Mouse (Mus musculus) heart, embryonic 15.5 days (tissue): ENCODE measurements at regions not wholly inside any gene's neighbourhood (a gene's known extent, or its start where the extent isn't known, plus 50 kb on each side); places are given as distances from the start of the nearest gene placed in this dataset.

Source experiments
- ATAC-seq: fragments of 200-750 bp; cut with Nextera tagmentation; replicated peaks from 2 replicates; pipeline ENCODE4 v1.8.0; 2017; ENCODE audit warnings: low read depth, moderate TSS enrichment; ENCODE audit not compliant: insufficient number of reproducible peaks, insufficient read depth, low FRiP score
- H3K27ac ChIP-seq: fragments of 300-500 bp; sonication (generic); 2 replicates; pipeline ENCODE4 v1.5.1; 2015; ENCODE audit warnings: mild to moderate bottlenecking, inconsistent platforms
- H3K27me3 ChIP-seq: fragments of 300-500 bp; sonication (generic); 2 replicates; pipeline ENCODE4 v1.6.1; 2015; ENCODE audit warnings: inconsistent platforms
- H3K36me3 ChIP-seq: fragments of 300-500 bp; sonication (generic); 2 replicates; pipeline ENCODE4 v1.6.1; 2015; ENCODE audit warnings: mild to moderate bottlenecking, inconsistent platforms
- H3K4me1 ChIP-seq: fragments of 300-500 bp; sonication (generic); replicated peaks from 2 replicates; pipeline ENCODE4 v1.6.1; 2015; ENCODE audit warnings: inconsistent platforms
- H3K4me2 ChIP-seq: fragments of 300-500 bp; sonication (generic); 2 replicates; pipeline ENCODE4 v1.6.1; 2015; ENCODE audit warnings: inconsistent platforms, mild to moderate bottlenecking, moderate library complexity
- H3K4me3 ChIP-seq: fragments of 300-500 bp; sonication (generic); 2 replicates; pipeline ENCODE4 v1.5.1; 2015; ENCODE audit warnings: mild to moderate bottlenecking, inconsistent platforms
- H3K9ac ChIP-seq: fragments of 300-500 bp; sonication (generic); 2 replicates; pipeline ENCODE4 v1.6.1; 2015; ENCODE audit warnings: mild to moderate bottlenecking, inconsistent platforms
- H3K9me3 ChIP-seq: fragments of 300-500 bp; sonication (generic); replicated peaks from 2 replicates; pipeline ENCODE4 v1.6.1; 2016; ENCODE audit warnings: inconsistent platforms
- WGBS: fragments of 180-500 bp; shearing (Covaris S2); methylation state at CpG from one replicate; pipeline ENCODE4 v1.1.7; 2015; ENCODE audit warnings: mixed read lengths; 5-methylcytosine and 5-hydroxymethylcytosine counted together

GRCm38 (mm10) chr2:137925488-137925887, 330.9 kb upstream of the Btbd3 start:
- no peaks in the 10 kb centered on the region for H3K4me1 ChIP-seq
- H3K9me3 ChIP-seq, result no peaks in the 10 kb centered on the region
- H3K4me2 ChIP-seq, result no peak overlapping the region
- no peak overlapping the region for H3K27ac ChIP-seq
- H3K9ac ChIP-seq, result no peak overlapping the region
- no peaks in the 10 kb centered on the region for H3K27me3 ChIP-seq
- no peak overlapping the region for H3K4me3 ChIP-seq
- H3K36me3 ChIP-seq, result no peaks in the 10 kb centered on the region
- whole genome bisulfite sequencing, result 67% methylated on average over 5 of the region's 5 CpGs
- ATAC-seq, result no peak

GRCm38 (mm10) chr2:137924576-137924975, 331.8 kb upstream of the Btbd3 start:
- Histone ChIP-seq H3K36me3 (no peaks in the 10 kb centered on the region), H3K4me1 (no peaks in the 10 kb centered on the region), H3K9ac (no peak overlapping the region), H3K4me2 (no peak overlapping the region), H3K9me3 (no peaks in the 10 kb centered on the region), H3K4me3 (no peak overlapping the region), H3K27ac (no peak overlapping the region), H3K27me3 (no peaks in the 10 kb centered on the region)
- WGBS, result 71% methylated on average over 2 of the region's 2 CpGs
- ATAC-seq, result no peak

DNA sequence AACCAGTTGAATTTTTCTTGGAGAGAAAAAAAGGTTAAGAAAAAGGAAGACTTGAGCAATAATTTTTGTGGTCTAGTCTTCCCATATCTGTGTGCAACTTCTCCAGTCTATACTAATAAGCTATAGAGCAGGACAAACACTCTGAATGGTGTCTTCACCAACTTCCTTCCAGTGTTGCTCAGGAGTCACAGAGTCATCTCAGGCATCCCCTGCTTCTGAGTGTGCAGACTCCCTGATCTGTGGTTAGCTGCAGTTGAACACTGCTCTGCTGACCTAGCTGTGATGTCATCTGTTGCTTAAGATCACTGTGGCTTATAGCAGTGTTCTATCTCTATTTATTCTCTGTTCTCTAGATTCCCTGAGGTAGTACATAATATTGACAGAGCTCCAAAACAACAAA, 357.9 kb upstream of the Btbd3 start:
- no peaks in the 10 kb centered on the region for H3K4me1 ChIP-seq
- no peak overlapping the region for H3K4me3 ChIP-seq
- no peak overlapping the region for H3K4me2 ChIP-seq
- no peak for ATAC-seq
- no peak overlapping the region for H3K9ac ChIP-seq
- no peaks in the 10 kb centered on the region for H3K36me3 ChIP-seq
- H3K27me3 ChIP-seq, result no peaks in the 10 kb centered on the region
- no peaks in the 10 kb centered on the region for H3K9me3 ChIP-seq
- H3K27ac ChIP-seq, result no peak overlapping the region

DNA sequence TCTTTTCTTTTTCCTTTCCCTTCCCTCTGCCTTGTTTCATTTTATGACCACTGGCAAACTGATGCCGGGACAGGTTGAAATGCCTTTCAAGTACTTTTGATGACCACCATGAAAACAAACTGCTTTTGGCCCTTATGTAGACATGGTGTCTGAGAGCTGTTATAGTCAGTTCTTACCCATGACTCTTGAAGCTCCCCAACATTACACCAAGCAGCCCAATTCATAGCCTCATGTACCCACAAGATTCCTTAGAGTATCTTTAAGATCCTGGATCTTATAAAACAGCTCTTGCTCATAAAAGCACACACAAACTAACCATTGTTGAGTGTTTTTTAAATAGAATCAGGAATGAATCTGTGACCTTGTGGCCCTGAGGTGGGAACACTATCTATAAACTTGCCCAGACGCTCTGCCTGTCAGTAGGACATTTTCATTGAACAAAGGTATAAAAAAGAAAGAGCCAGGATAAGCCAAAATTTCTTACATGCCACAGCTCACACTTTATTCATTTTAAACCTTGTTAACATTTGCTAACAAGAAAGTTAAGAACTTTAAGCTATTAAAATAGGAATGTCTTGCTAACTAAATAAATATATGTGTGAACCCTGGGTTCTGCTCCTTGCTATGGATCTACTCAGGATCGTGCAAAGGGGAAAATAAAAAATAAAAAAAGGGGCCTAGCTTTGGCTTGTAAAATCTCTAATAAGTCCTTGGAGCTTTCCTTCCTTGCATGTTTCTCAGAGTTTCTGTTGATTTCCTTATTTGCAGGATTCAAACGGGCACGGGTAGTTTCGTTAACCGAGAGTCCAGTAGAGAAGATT, 375.9 kb upstream of the Btbd3 start:
- H3K9me3 ChIP-seq, result no peaks in the 10 kb centered on the region
- ATAC-seq, result no peak
- no peak overlapping the region for H3K9ac ChIP-seq
- H3K36me3 ChIP-seq, result no peaks in the 10 kb centered on the region
- H3K4me2 ChIP-seq, result no peak overlapping the region
- no peaks in the 10 kb centered on the region for H3K4me1 ChIP-seq
- 52% methylated on average over 7 of the region's 7 CpGs for WGBS
- H3K4me3 ChIP-seq, result no peak overlapping the region
- H3K27me3 ChIP-seq, result no peaks in the 10 kb centered on the region
- H3K27ac ChIP-seq, result no peak overlapping the region

DNA sequence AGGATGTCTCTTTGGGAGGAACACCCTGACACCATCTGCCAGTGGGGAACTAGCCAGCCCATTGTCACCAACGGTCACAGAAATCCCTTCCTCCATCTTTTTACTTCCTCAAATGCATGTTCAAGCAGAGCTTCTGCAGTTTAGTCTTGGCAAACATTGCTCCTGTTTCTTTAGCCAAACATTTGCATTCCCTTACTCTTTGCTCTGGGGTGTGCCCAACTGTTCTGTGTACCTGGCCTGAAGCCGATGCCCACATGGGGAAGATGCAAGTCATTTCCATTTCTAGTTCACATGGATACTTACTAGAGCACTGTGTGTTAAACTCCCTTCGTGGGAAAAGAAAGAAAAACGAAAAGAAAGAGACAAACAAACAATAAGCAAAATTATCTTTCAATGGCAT, 386.7 kb upstream of the Btbd3 start:
- no peak overlapping the region for H3K4me2 ChIP-seq
- H3K36me3 ChIP-seq, result no peaks in the 10 kb centered on the region
- ATAC-seq, result no peak
- no peak overlapping the region for H3K27ac ChIP-seq
- no peak overlapping the region for H3K4me3 ChIP-seq
- H3K9ac ChIP-seq, result no peak overlapping the region
- H3K27me3 ChIP-seq, result no peaks in the 10 kb centered on the region
- no peaks in the 10 kb centered on the region for H3K9me3 ChIP-seq
- no peaks in the 10 kb centered on the region for H3K4me1 ChIP-seq
- WGBS, result 66% methylated on average over 4 of the region's 4 CpGs

DNA sequence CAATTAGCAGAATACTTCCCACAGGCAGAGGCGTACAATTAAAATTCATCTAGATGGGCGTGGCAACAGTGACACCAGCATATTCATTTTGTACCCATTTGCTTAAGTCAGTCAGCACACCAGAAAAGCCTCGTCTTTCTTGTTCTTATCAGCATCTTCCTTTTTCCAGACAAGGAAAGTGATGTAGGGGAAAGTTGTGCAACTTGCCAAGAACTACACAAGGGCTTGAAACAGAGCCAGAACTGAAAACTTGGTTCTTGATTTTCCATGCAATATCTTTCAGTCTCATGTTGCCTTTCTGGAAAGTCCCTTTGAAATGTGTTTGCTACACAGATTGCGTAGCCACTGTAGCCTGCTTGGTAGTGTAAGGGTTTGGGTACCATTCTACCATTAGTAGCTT, 401.9 kb upstream of the Btbd3 start:
- no peaks in the 10 kb centered on the region for H3K9me3 ChIP-seq
- H3K4me3 ChIP-seq, result no peak overlapping the region
- H3K9ac ChIP-seq, result no peak overlapping the region
- no peak overlapping the region for H3K27ac ChIP-seq
- H3K4me1 ChIP-seq, result no peaks in the 10 kb centered on the region
- ATAC-seq, result no peak; the same call in 1 of the 2 replicates
- H3K36me3 ChIP-seq, result no peaks in the 10 kb centered on the region
- no peak overlapping the region for H3K4me2 ChIP-seq
- H3K27me3 ChIP-seq, result no peaks in the 10 kb centered on the region
- 52% methylated on average over 4 of the region's 4 CpGs for WGBS

GRCm38 (mm10) chr2:137853399-137854259, 402.7 kb upstream of the Btbd3 start:
- ATAC-seq, result no peak
- H3K27me3 ChIP-seq, result no peaks in the 10 kb centered on the region
- H3K36me3 ChIP-seq, result no peaks in the 10 kb centered on the region
- H3K4me2 ChIP-seq, result no peak overlapping the region
- no peak overlapping the region for H3K27ac ChIP-seq
- no peak overlapping the region for H3K9ac ChIP-seq
- WGBS, result 77% methylated on average over 10 of the region's 10 CpGs
- H3K4me1 ChIP-seq, result no peaks in the 10 kb centered on the region
- H3K4me3 ChIP-seq, result no peak overlapping the region
- no peaks in the 10 kb centered on the region for H3K9me3 ChIP-seq

DNA sequence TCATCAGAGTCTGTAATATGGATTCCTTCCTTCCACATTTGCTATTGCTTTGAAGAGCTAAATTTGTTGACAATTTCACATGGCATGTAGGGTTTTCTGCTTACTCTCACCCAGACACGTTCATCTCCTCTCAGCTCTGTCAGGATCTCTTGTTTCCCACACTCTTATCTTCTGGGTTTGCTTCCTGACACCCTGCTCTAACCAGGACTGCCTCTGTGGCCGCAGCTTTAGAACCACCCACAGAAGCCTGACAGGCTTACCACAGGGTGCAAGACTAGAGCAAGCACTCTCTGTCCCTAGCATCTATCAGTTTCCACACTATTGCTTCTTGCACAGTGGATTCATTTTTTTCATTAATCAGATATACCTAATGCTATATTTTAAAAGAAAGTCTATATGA, 408.5 kb upstream of the Btbd3 start:
- 4% methylated on average over 2 of the region's 2 CpGs for WGBS
- H3K27ac ChIP-seq, result no peak overlapping the region

DNA sequence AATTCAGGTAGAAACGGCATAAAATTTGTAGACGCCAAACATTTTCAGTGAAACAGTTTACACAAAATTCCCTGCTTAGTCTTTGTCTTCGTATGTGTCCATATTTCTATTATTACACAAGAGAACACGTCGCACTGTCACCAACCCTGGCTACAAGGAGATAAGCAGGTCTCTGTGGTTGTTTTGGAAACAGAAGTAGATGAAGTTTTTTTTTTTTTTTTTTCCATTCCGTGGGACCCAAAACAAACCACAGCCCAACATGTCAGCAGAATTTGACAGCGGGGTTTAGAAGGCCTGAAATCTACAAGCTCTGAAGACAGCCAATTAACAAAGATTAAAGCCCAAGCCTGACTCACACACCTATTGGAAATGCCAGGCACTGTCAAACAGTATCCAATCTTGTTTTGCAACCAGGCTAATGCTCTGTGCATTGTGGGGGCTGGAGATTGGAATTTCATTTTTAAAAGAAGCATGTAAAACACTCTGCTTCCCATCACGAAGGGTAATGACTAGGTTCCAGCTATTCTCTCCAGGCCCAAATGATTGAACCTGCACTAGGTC, 428.5 kb upstream of the Btbd3 start:
- Histone ChIP-seq H3K4me2 (0 out of 2 replicates have a peak overlapping the region, but pooled peaks have one; percentile 6), H3K27me3 (no peaks in the 10 kb centered on the region), H3K4me3 (no peak overlapping the region), H3K36me3 (no peaks in the 10 kb centered on the region), H3K4me1 (peaks cover 7% of the 10 kb centered on the region), H3K27ac (no peak overlapping the region), H3K9me3 (no peaks in the 10 kb centered on the region), H3K9ac (no peak overlapping the region)
- WGBS, result 30% methylated on average over 8 of the region's 8 CpGs
- ATAC-seq, result no peak

More for the DNA sequence above, 408.5 kb upstream of the Btbd3 start:
- peaks cover 3% of the 10 kb centered on the region; the same call in 1 of the 2 replicates for H3K4me1 ChIP-seq
- no peaks in the 10 kb centered on the region for H3K9me3 ChIP-seq
- no peak overlapping the region for H3K4me3 ChIP-seq
- no peaks in the 10 kb centered on the region for H3K36me3 ChIP-seq
- H3K4me2 ChIP-seq, result no peak overlapping the region
- no peak overlapping the region for H3K9ac ChIP-seq
- H3K27me3 ChIP-seq, result no peaks in the 10 kb centered on the region
- no peak for ATAC-seq

GRCm38 (mm10) chr2:137821344-137821916, 434.9 kb upstream of the Btbd3 start:
- Histone ChIP-seq H3K9me3 (no peaks in the 10 kb centered on the region), H3K36me3 (no peaks in the 10 kb centered on the region), H3K4me1 (no peaks in the 10 kb centered on the region), H3K27ac (no peak overlapping the region), H3K4me3 (no peak overlapping the region), H3K27me3 (no peaks in the 10 kb centered on the region), H3K4me2 (no peak overlapping the region), H3K9ac (no peak overlapping the region)
- WGBS, result 80% methylated on average over 5 of the region's 5 CpGs
- no peak for ATAC-seq

DNA sequence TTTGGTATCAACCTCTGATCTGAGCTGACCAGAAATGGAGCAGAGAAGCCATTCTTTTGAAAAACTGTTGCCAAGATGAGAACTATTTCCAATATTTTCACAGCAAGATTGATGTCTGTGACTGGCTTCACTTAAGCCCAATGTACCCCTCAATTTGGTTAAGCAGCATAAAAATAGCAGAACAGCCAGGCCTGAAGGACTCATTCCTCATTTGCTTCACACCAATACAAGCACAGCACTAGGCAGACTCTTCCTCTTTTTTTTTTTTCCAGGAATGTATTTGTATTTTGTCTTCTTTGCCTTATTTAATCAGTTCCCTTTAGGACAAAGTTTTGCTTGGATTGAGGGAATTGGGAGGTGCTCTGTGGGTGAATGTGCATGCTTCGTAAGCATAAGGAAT, 441.4 kb upstream of the Btbd3 start:
- no peaks in the 10 kb centered on the region for H3K27me3 ChIP-seq
- H3K9ac ChIP-seq, result no peak overlapping the region
- H3K4me3 ChIP-seq, result no peak overlapping the region
- ATAC-seq, result no peak
- no peaks in the 10 kb centered on the region for H3K36me3 ChIP-seq
- WGBS, result 88% methylated on average over 1 of the region's 1 CpGs
- H3K4me1 ChIP-seq, result no peaks in the 10 kb centered on the region
- no peak overlapping the region for H3K4me2 ChIP-seq
- H3K27ac ChIP-seq, result no peak overlapping the region
- no peaks in the 10 kb centered on the region for H3K9me3 ChIP-seq
